Mouse (Mus musculus) limb, embryonic 14.5 days (tissue): Measurements from ENCODE around the gene Tmem121. TPM values are rescaled to one million over a fixed set of nuclear protein-coding genes. Genes with fewer than 3 reads are reported as not detected.
A peak's percentile ranks its signal among the peaks of the same experiment; 100 is the strongest.

ENCODE experiments used
- ATAC-seq: fragments of 200-750 bp; cut with Nextera tagmentation; 2 replicates; pipeline ENCODE4 v1.8.0; 2017; ENCODE audit warnings: low read depth, moderate number of reproducible peaks, moderate TSS enrichment; ENCODE audit not compliant: low FRiP score
- DNase-seq: peaks from one replicate; pipeline ENCODE4 v3.0.0-alpha.2; 2015; ENCODE audit warnings: low spot score
- H3K27ac ChIP-seq: fragments of 300-500 bp; sonication (generic); replicated peaks from 2 replicates; pipeline ENCODE4 v1.5.1; 2014; ENCODE audit warnings: low read depth, mild to moderate bottlenecking, low read length, moderate library complexity, mixed read lengths
- H3K27me3 ChIP-seq: fragments of 300-500 bp; sonication (generic); 2 replicates; pipeline ENCODE4 v1.6.1; 2014; ENCODE audit warnings: low read length, mixed read lengths; ENCODE audit not compliant: control insufficient read depth, insufficient read depth
- H3K36me3 ChIP-seq: fragments of 300-500 bp; sonication (generic); 2 replicates; pipeline ENCODE4 v1.6.1; 2014; ENCODE audit warnings: mild to moderate bottlenecking, low read length, moderate library complexity, mixed read lengths; ENCODE audit not compliant: control insufficient read depth, insufficient read depth
- H3K4me1 ChIP-seq: fragments of 300-500 bp; sonication (generic); 2 replicates; pipeline ENCODE4 v1.6.1; 2014; ENCODE audit warnings: antibody characterized with exemption, low read length, mixed read lengths; ENCODE audit not compliant: control insufficient read depth, insufficient read depth
- H3K4me2 ChIP-seq: fragments of 300-500 bp; sonication (generic); replicated peaks from 2 replicates; pipeline ENCODE4 v1.6.1; 2014; ENCODE audit warnings: low read depth, mild to moderate bottlenecking, low read length, moderate library complexity; ENCODE audit not compliant: severe bottlenecking
- H3K4me3 ChIP-seq: fragments of 300-500 bp; sonication (generic); replicated peaks from 2 replicates; pipeline ENCODE4 v1.5.1; 2014; ENCODE audit warnings: low read length
- H3K9ac ChIP-seq: fragments of 300-500 bp; sonication (generic); 2 replicates; pipeline ENCODE4 v1.6.1; 2014; ENCODE audit warnings: mild to moderate bottlenecking, low read depth, low read length, moderate library complexity; ENCODE audit not compliant: severe bottlenecking
- H3K9me3 ChIP-seq: fragments of 300-500 bp; sonication (generic); 2 replicates; pipeline ENCODE4 v1.6.1; 2016; ENCODE audit warnings: low read length; ENCODE audit not compliant: control insufficient read depth
- POLR2A ChIP-seq: fragments of 200-500 bp; IDR thresholded peaks from 2 replicates; pipeline ENCODE4 v1.8.0; 2012; ENCODE audit warnings: inconsistent platforms, mild to moderate bottlenecking, moderate library complexity, borderline replicate concordance; ENCODE audit not compliant: insufficient read depth, insufficient read length; ENCODE audit errors: extremely low read depth
- WGBS: fragments of 180-500 bp; shearing (Covaris S2); extraction: QIAGEN DNeasy Blood & Tissue Kit; methylation state at CpG from one replicate; pipeline ENCODE4 v1.1.7; 2014; 5-methylcytosine and 5-hydroxymethylcytosine counted together
- polyA plus RNA-seq, 2 experiments: library from polyadenylated mRNA; depleted of rRNA in 1 of 2; stranded (reverse) in 1 of 2; unstranded in 1 of 2; fragments of >200 nt; fragmentation: Nextera tagmentation in 1 of 2; extraction: Ambion mirVana in 1 of 2; gene quantifications; 2 replicates each; pipeline versions ENCODE4 v1.2.1 to v1.2.3; 2012 to 2014

The Tmem121 gene
- polyA plus RNA-seq, 2 experiments, result 10.1 to 29.6 TPM

DNA sequence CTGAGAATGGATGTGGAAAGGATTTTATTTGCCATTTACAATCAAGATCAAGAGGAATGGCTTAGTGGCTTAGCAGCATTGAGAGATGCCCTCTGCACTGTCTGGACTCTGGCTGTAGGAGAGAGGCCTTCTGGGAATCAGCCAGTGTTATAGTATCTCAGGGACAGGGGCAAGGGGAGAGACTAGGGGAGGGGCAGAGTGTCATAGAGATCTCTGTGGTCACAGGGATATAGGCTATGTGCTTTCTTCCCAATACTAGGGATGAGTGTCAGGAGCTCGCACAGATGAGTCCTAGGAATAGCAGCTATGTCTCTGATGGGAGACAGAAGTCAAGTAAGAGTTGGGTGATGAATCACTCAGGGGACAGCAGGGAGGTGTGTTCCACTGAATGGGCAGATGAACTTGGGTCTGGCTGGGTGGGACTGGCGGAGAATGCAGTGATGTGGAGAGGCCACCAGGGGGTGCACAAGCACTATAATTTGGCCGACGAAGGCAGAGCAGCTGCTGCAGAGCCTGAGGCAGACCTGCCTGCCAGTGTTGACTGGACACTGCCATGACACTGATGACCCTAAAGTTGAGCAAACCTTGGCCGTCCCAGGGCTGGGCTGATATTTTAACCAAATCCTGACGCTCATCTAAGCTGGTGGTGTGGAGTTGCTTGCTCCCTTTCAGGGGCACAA lies 30.1 kb downstream of the Tmem121 start:
- 13% methylated on average over 6 of the region's 6 CpGs for WGBS
- H3K4me1 ChIP-seq, result no peaks in the 10 kb centered on the region
- H3K27me3 ChIP-seq, result no peaks in the 10 kb centered on the region
- no peak for DNase-seq
- no peaks in the 10 kb centered on the region for H3K36me3 ChIP-seq
- no peak overlapping the region for H3K9ac ChIP-seq
- ATAC-seq, result peak; percentile 35; the same call in 1 of the 2 replicates
- H3K4me3 ChIP-seq, result no peak overlapping the region
- no peak overlapping the region for H3K4me2 ChIP-seq
- no peak overlapping the region for H3K27ac ChIP-seq
- no peaks in the 10 kb centered on the region for H3K9me3 ChIP-seq
- no peak for TF ChIP-seq POLR2A

DNA sequence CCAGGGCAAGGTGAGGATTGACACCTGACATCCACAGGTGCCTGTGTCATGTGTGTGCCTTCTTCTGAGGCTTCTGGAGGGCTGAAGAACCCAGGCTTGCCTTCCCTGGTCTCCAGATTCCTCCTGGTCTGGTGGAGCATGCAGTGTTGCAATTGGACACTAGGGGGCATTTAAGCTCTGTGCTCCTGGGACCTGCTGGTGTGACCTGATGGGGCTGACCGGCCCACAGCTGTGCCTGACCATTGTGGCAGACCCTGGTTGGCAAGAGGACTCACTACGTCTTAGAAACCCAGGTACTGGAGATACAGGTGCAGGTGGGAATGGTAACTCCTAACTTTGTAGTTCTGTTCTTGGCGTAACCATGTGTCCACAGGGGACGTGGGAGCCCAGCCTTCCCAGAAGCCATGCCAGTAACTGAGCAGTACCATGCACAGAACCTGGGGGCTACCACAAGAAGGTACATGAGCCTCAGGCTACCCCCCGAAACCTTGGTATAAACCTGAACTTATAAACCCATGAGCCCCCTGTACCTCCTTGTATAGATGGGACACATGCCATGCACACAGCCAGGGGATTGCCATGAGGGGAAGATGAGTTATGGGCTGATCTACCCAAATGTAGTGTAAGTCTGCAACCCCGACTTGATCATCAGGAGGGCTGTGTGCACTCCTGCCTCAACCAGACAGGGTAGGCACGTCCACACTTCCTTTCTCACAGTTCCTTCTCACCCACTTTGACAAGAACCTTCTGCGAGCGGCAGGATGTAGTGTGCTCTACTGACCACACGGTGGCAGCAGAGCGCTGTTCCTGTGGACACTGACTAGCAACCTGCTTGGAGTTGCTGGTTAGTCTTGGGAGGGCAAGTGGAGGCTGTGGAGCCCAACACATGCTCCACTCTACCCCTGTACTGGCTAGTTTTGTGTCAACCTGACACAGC lies 31.8 kb downstream of the Tmem121 start:
- H3K27me3 ChIP-seq, result no peaks in the 10 kb centered on the region
- no peak overlapping the region for H3K4me2 ChIP-seq
- no peaks in the 10 kb centered on the region for H3K4me1 ChIP-seq
- no peak overlapping the region for H3K27ac ChIP-seq
- ATAC-seq (no peak), DNase-seq (peak; percentile 71)
- H3K9me3 ChIP-seq, result no peaks in the 10 kb centered on the region
- no peak for TF ChIP-seq POLR2A
- no peak overlapping the region for H3K9ac ChIP-seq
- H3K4me3 ChIP-seq, result no peak overlapping the region
- 30% methylated on average over 11 of the region's 11 CpGs for WGBS
- no peaks in the 10 kb centered on the region for H3K36me3 ChIP-seq

DNA sequence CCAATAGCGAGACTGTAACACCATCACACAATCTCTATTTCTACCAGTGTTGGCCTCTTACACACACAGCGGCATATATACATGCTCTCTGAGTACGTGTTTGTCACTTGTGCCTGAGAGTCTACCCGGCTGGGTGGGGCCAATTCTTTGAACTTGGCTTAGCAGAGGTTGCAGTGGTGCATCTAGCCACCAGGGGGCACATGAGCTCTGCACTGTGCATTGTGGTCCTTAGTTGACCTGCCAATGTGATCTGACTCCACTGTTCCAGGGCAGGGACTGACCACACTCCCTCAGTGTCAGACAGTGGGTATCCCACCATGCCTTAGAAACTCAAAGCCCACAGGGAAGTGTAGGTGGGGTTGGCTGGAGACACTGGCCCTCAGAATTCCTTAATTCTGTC lies 34.1 kb downstream of the Tmem121 start:
- WGBS, result 43% methylated on average over 4 of the region's 4 CpGs
- no peak overlapping the region for H3K27ac ChIP-seq

DNA sequence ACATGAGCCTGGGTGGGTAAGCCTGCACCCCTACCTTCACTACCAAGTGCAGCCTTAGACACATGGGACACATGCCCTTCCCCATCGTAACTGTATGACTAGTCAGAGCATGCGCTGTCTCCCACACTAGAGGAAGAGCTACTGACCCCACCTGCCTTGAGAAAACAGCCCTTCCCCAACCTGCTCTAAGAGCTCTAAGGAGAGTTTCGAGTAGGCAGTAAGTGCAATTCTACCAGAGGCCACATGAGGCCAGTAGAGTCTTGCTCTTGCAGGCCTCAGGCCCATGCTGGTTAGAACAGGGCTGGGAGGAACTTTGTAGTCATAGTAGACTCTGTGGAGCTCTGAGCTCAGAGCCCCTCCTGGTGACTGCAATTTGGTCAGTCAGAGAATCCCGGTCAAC lies 34.7 kb downstream of the Tmem121 start:
- DNase-seq (peak; percentile 79), ATAC-seq (peak; percentile 68)
- 42% methylated on average over 4 of the region's 4 CpGs for WGBS
- H3K9ac ChIP-seq, result no peak overlapping the region
- H3K4me1 ChIP-seq, result no peaks in the 10 kb centered on the region
- no peak overlapping the region for H3K27ac ChIP-seq
- no peaks in the 10 kb centered on the region for H3K36me3 ChIP-seq
- no peaks in the 10 kb centered on the region for H3K27me3 ChIP-seq
- H3K4me2 ChIP-seq, result no peak overlapping the region
- TF ChIP-seq POLR2A, result no peak
- no peak overlapping the region for H3K4me3 ChIP-seq
- no peaks in the 10 kb centered on the region for H3K9me3 ChIP-seq

More for the DNA sequence above, 34.1 kb downstream of the Tmem121 start:
- Histone ChIP-seq H3K36me3 (no peaks in the 10 kb centered on the region), H3K4me1 (no peaks in the 10 kb centered on the region), H3K4me3 (no peak overlapping the region), H3K27me3 (no peaks in the 10 kb centered on the region), H3K9ac (no peak overlapping the region), H3K9me3 (no peaks in the 10 kb centered on the region), H3K4me2 (no peak overlapping the region)
- no peak for ATAC-seq
- DNase-seq, result peak; percentile 35
- no peak for TF ChIP-seq POLR2A

DNA sequence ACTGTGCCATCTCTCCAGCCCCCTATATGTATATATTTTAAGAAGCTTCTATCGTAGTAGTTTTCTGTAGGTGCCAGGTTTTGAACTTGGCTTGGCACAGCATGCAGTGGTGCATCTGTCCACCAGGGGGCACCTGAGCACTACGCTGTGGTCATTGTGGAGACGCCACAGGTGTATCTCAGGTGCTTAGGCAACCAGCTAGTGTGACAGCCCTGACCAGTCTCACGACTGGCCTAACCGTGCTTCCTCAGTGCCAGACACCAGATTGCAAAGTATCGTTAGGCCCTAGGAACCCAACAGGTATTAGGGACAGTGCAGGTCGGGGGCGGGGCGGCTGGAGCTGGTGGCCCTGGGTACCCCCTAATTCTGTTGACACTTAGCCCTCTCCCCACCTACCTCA lies 35.6 kb downstream of the Tmem121 start:
- no peak overlapping the region for H3K4me2 ChIP-seq
- no peaks in the 10 kb centered on the region for H3K4me1 ChIP-seq
- no peak overlapping the region for H3K4me3 ChIP-seq
- DNase-seq (no peak), ATAC-seq (no peak)
- no peak overlapping the region for H3K27ac ChIP-seq
- no peak overlapping the region for H3K9ac ChIP-seq
- TF ChIP-seq POLR2A, result no peak
- H3K27me3 ChIP-seq, result no peaks in the 10 kb centered on the region
- 77% methylated on average over 9 of the region's 9 CpGs for WGBS
- H3K36me3 ChIP-seq, result no peaks in the 10 kb centered on the region
- no peaks in the 10 kb centered on the region for H3K9me3 ChIP-seq
